Mouse (Mus musculus) right cerebral cortex, adult 2 months (tissue): ENCODE data around the gene Lctl.
A peak's percentile ranks its signal among the peaks of the same experiment; 100 is the strongest.
"Not testable (repeated sequence)": the region's sequence is repeated elsewhere in the genome, so short reads cannot be mapped to it uniquely, and the experiment has no call there.

Source experiments
- DNase-seq, 2 experiments: peaks; one replicate each; pipeline ENCODE4 v3.0.0; 2021 to 2022; ENCODE audit warnings: low spot score in 2 of 2

Lctl gene

GRCm38 (mm10) chr9:64119898-64120297, 3.0 kb downstream of the Lctl start:
- peak; percentile 20 to 21 for DNase-seq

- no peak for DNase-seq
Observed at GRCm38 (mm10) chr9:64120584-64121277, 3.8 kb downstream of the Lctl start.

- no peak for DNase-seq
Observed at GRCm38 (mm10) chr9:64122601-64123000, 5.7 kb downstream of the Lctl start.

- not testable (repeated sequence) for DNase-seq
Observed at GRCm38 (mm10) chr9:64124846-64125245, 7.9 kb downstream of the Lctl start.

GRCm38 (mm10) chr9:64125307-64125706, 8.4 kb downstream of the Lctl start:
- no peak for DNase-seq

GRCm38 (mm10) chr9:64126121-64126520, 9.2 kb downstream of the Lctl start:
- no peak for DNase-seq

GRCm38 (mm10) chr9:64131623-64132022, 14.7 kb downstream of the Lctl start:
- DNase-seq: no peak

- DNase-seq: peak; percentile 53 to 74
Observed at GRCm38 (mm10) chr9:64138896-64139295, 21.9 kb downstream of the Lctl start.

- no peak for DNase-seq
Observed at GRCm38 (mm10) chr9:64139879-64140278, 22.9 kb downstream of the Lctl start.

- DNase-seq: no peak
Observed at GRCm38 (mm10) chr9:64156641-64157040, 39.7 kb downstream of the Lctl start.

- DNase-seq: no peak
Observed at GRCm38 (mm10) chr9:64160471-64160870, 43.5 kb downstream of the Lctl start.

GRCm38 (mm10) chr9:64169967-64170366, 53.0 kb downstream of the Lctl start:
- DNase-seq: not testable (repeated sequence)

GRCm38 (mm10) chr9:64172145-64172815, 55.3 kb downstream of the Lctl start:
- no peak for DNase-seq

- DNase-seq: peak; percentile 81 to 87
Observed at GRCm38 (mm10) chr9:64172816-64173665, 56.1 kb downstream of the Lctl start, which contains the start of the genes Zwilch and Rpl4. Gene Zwilch, minus strand, starts transcription at chr9:64173104. Gene Rpl4, plus strand, starts transcription at chr9:64173375.

GRCm38 (mm10) chr9:64173666-64174220, 56.8 kb downstream of the Lctl start:
- DNase-seq: no peak

GRCm38 (mm10) chr9:64174341-64174740, 57.4 kb downstream of the Lctl start:
- no peak for DNase-seq

GRCm38 (mm10) chr9:64174766-64175165, 57.8 kb downstream of the Lctl start:
- DNase-seq: no peak

- no peak for DNase-seq
Observed at GRCm38 (mm10) chr9:64175378-64175777, 58.4 kb downstream of the Lctl start.

- DNase-seq: no peak
Observed at GRCm38 (mm10) chr9:64178610-64178973, 61.6 kb downstream of the Lctl start.

GRCm38 (mm10) chr9:64178974-64179646, 62.2 kb downstream of the Lctl start, which contains the start of gene Snapc5:
Gene Snapc5, plus strand, starts transcription at chr9:64179274.
- DNase-seq: peak; percentile 84 to 93

GRCm38 (mm10) chr9:64183295-64183694, 66.3 kb downstream of the Lctl start:
- not testable (repeated sequence) for DNase-seq
